ENCODE assay signal across 7 mouse cellular contexts in genomic region chr17:31295892-31296781, GRCm38 (mm10). TPM values are rescaled to one million over a fixed set of nuclear protein-coding genes. Genes with fewer than 3 reads are reported as not detected.
DNase-seq lines count a peak whose midpoint lies in the region; ATAC-seq lines count a peak whose summit lies in the region.

No protein-coding gene starts in this region.

- no peak overlapping the region for H3K27ac ChIP-seq in embryonic facial prominence, embryonic 13.5 days
- H3K27ac ChIP-seq in midbrain, embryonic 16.5 days (ENCODE audit: low read length): peak overlapping the region; percentile 79

- under 1% methylated on average over 67 of the region's 68 CpGs for WGBS in embryonic facial prominence, embryonic 13.5 days
- WGBS in midbrain, embryonic 16.5 days: 0% methylated on average over 60 of the region's 68 CpGs

- H3K4me1 ChIP-seq in embryonic facial prominence, embryonic 13.5 days: peaks cover 26% of the 10 kb centered on the region
- H3K4me1 ChIP-seq in midbrain, embryonic 16.5 days (ENCODE audit: control insufficient read depth, insufficient read depth, low read length): peaks cover 20% of the 10 kb centered on the region

- peak overlapping the region; percentile 74 for H3K9ac ChIP-seq in embryonic facial prominence, embryonic 13.5 days
- peak overlapping the region; percentile 82 for H3K9ac ChIP-seq in midbrain, embryonic 16.5 days (ENCODE audit: low read depth, low read length)

- H3K4me3 ChIP-seq in embryonic facial prominence, embryonic 13.5 days: peak overlapping the region; percentile 56
- H3K4me3 ChIP-seq in midbrain, embryonic 16.5 days (ENCODE audit: low read depth, low read length): peak overlapping the region; percentile 68

- no peaks in the 10 kb centered on the region for H3K36me3 ChIP-seq in embryonic facial prominence, embryonic 13.5 days
- no peaks in the 10 kb centered on the region for H3K36me3 ChIP-seq in midbrain, embryonic 16.5 days (ENCODE audit: control insufficient read depth, insufficient read depth, low read length)

- H3K4me2 ChIP-seq in embryonic facial prominence, embryonic 13.5 days: peak overlapping the region; percentile 99
- H3K4me2 ChIP-seq in midbrain, embryonic 16.5 days (ENCODE audit: low read length): peak overlapping the region; percentile 95

- DNase-seq in adrenal gland, postnatal 4 days (ENCODE audit: low spot score in 2 of 2): peak; percentile 61 to 79
- peak; percentile 80 to 82 for DNase-seq in heart, adult 9 months (ENCODE audit: low spot score in 2 of 2)
- DNase-seq in kidney, adult 8-10 months: peak; percentile 70 to 78
- DNase-seq in liver: peak; percentile 75
- peak; percentile 75 to 83 for DNase-seq in spleen, postnatal 10 days (ENCODE audit: low spot score in 2 of 2)

- ATAC-seq in embryonic facial prominence, embryonic 13.5 days (ENCODE audit: insufficient number of reproducible peaks, insufficient read depth, low FRiP score, low TSS enrichment, low read depth): peak; percentile 43; the same call in 1 of the 2 replicates
- ATAC-seq in midbrain, embryonic 16.5 days: peak; percentile 77

- H3K27me3 ChIP-seq in embryonic facial prominence, embryonic 13.5 days: peaks cover 33% of the 10 kb centered on the region
- H3K27me3 ChIP-seq in midbrain, embryonic 16.5 days (ENCODE audit: control insufficient read depth, insufficient read depth, low read depth, low read length): no peaks in the 10 kb centered on the region

- no peaks in the 10 kb centered on the region for H3K9me3 ChIP-seq in embryonic facial prominence, embryonic 13.5 days
- H3K9me3 ChIP-seq in midbrain, embryonic 16.5 days (replicated peaks; ENCODE audit: control insufficient read depth, low read length, poor library complexity, severe bottlenecking): no peaks in the 10 kb centered on the region

RNA-seq across cellular contexts. Expression of gene Slc37a1, which starts 9.5 kb away (rescaled TPM):
- 10 to 100 TPM; 14.2 to 14.9 TPM for total RNA-seq in adrenal gland, postnatal 4 days (2021)
- polyA plus RNA-seq in embryonic facial prominence, embryonic 13.5 days (2015; fragmentation: Nextera tagmentation; extraction: Ambion mirVana): 3.2 and 3.8 TPM in 2 replicates
- polyA plus RNA-seq in midbrain, embryonic 16.5 days (2015; fragmentation: Nextera tagmentation; extraction: Ambion mirVana): 12.9 and 20.1 TPM in 2 replicates

RNA-seq across cellular contexts. Expression of gene Rsph1, which starts 19.0 kb away (rescaled TPM):
- total RNA-seq in adrenal gland, postnatal 4 days (2021): 1 to 10 TPM; 5.5 TPM
- 0.46 and 1.5 TPM in 2 replicates for polyA plus RNA-seq in embryonic facial prominence, embryonic 13.5 days (2015; fragmentation: Nextera tagmentation; extraction: Ambion mirVana)
- 6.4 and 8.6 TPM in 2 replicates for polyA plus RNA-seq in midbrain, embryonic 16.5 days (2015; fragmentation: Nextera tagmentation; extraction: Ambion mirVana)
